Mouse (Mus musculus) small intestine, adult 10 weeks (tissue): Measurements from ENCODE around the gene Olfr910. TPM values are rescaled to one million over a fixed set of nuclear protein-coding genes. Genes with fewer than 3 reads are reported as not detected.

Source experiments
- polyA plus RNA-seq: library from polyadenylated mRNA; stranded (reverse); fragments of 350-450 nt; fragmentation: Illumina TruSeq; extraction: RNeasy Lipid Tissue Mini Kit (QIAGEN cat#74804); gene quantifications from one replicate; pipeline ENCODE4 v1.2.3, GENCODE M21; 2014; ENCODE audit warnings: low replicate concordance

Gene Olfr910
- not detected for polyA plus RNA-seq

GRCm38 (mm10) chr9:38537549-38537948, at the start of gene Olfr910:
TSS of gene Olfr910 (plus strand) at chr9:38537849.

DNA sequence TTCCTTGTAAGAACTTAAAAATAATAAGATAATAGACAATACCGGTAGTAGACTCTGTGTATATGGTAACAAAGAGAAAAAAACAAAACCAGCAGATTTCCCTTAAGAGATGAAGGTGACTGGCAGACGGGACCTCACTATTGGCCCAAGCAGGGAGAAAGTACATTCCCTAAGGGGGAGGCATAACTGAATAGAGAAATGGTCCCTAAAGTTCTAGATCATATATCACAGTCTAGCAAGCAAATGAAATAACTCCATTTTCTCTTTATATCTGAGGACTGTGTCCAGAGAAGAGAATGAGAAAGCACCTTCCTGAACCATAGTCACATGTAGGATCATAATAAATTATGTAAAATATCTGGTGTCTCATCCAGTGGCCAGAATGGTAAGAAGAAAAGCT, 42.1 kb upstream of the Olfr910 start, which contains the start of gene Olfr907:
TSS of gene Olfr907 (plus strand) at position 301 of the 400 bp plus-strand sequence.

GRCm38 (mm10) chr9:38521280-38521679, 16.4 kb upstream of the Olfr910 start, which contains the start of gene Olfr911-ps1:
TSS of gene Olfr911-ps1 (plus strand) at chr9:38521580.

DNA sequence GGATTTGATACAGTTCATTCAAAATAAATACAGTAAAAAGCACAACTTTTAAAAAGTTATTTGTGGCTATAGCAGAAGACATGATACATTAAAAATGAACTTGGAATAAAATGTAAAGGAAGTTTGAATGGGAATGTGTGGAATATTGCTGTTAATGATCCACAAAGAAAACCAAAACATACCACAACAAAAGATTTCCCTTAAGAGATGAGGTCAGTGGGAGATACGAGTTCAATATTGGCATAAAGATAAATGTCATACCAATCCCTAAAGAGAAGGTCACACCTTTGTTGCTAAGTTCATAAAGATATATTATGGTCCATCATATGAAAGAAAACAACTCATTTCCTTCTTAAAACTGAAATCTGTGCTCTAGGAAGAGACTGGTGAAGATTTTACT, 42.2 kb downstream of the Olfr910 start, which contains the start of gene Olfr912:
TSS of gene Olfr912 (plus strand) at position 301 of the 400 bp plus-strand sequence.

Other genes starting within 250 kb of the Olfr910 start
- gene Olfr896-ps1, start 246.7 kb upstream of the Olfr910 start, polyA plus RNA-seq, result not detected
- gene Olfr25, start 208.8 kb upstream of the Olfr910 start, polyA plus RNA-seq, result not detected
- not detected for gene Olfr898, start 189.4 kb upstream of the Olfr910 start, polyA plus RNA-seq
- not detected for gene Olfr250, start 171.0 kb upstream of the Olfr910 start, polyA plus RNA-seq
- gene Olfr251, start 160.8 kb upstream of the Olfr910 start, polyA plus RNA-seq, result not detected
- not detected for gene Olfr147, start 136.2 kb upstream of the Olfr910 start, polyA plus RNA-seq
- not detected for gene Olfr901, start 108.4 kb upstream of the Olfr910 start, polyA plus RNA-seq
- not detected for gene Olfr902, start 90.2 kb upstream of the Olfr910 start, polyA plus RNA-seq
- gene Olfr904, start 74.7 kb upstream of the Olfr910 start, polyA plus RNA-seq, result not detected
- not detected for gene Olfr905, start 66.7 kb upstream of the Olfr910 start, polyA plus RNA-seq
- gene Olfr906, start 50.8 kb upstream of the Olfr910 start, polyA plus RNA-seq, result not detected
- not detected for gene Olfr907, start 42.0 kb upstream of the Olfr910 start, polyA plus RNA-seq
- not detected for gene Olfr911-ps1, start 16.3 kb upstream of the Olfr910 start, polyA plus RNA-seq
- gene Olfr912, start 42.3 kb downstream of the Olfr910 start, polyA plus RNA-seq, result not detected
- gene Olfr913, start 54.9 kb downstream of the Olfr910 start, polyA plus RNA-seq, result not detected
- not detected for gene Olfr914, start 67.3 kb downstream of the Olfr910 start, polyA plus RNA-seq
- not detected for gene Olfr916, start 122.0 kb downstream of the Olfr910 start, polyA plus RNA-seq
- gene Olfr917, start 128.0 kb downstream of the Olfr910 start, polyA plus RNA-seq, result not detected
- not detected for gene Olfr918, start 136.8 kb downstream of the Olfr910 start, polyA plus RNA-seq
- not detected for gene Olfr919, start 165.8 kb downstream of the Olfr910 start, polyA plus RNA-seq
- 71.8 TPM for gene Vwa5a, start 180.4 kb downstream of the Olfr910 start, polyA plus RNA-seq
- 0.52 TPM for gene Olfr920, start 214.4 kb downstream of the Olfr910 start, polyA plus RNA-seq
- 0.15 TPM for gene Olfr921, start 235.2 kb downstream of the Olfr910 start, polyA plus RNA-seq